Mouse (Mus musculus) adrenal gland (tissue): ENCODE data around the gene Ptprf.

Experiments
- intact Hi-C: fragments of 180-260 bp; cut with DNase I; formaldehyde crosslinking; loops from one replicate; pipeline ENCODE4 v1.15.1; 2025
- long read RNA-seq, 2 experiments: library from polyadenylated mRNA; unstranded; transcript quantifications; one replicate each; pipeline ENCODE4 v2.0.0; 2020; ENCODE audit warnings: borderline replicate concordance in 1 of 2; ENCODE audit not compliant: insufficient replicate concordance in 1 of 2

Gene Ptprf
- long read RNA-seq, experiment 1, partial matches to known transcripts: 8 of 13 reads
- long read RNA-seq, experiment 1, other reads (novel, unspliced or antisense): 5 of 13 reads
- long read RNA-seq, experiment 2, partial matches to known transcripts: 11 of 13 reads
- long read RNA-seq, experiment 2, other reads (novel, unspliced or antisense): 2 of 13 reads

GRCm38 (mm10) chr4:118291231-118291630, at the start of gene Ptprf:
Ptprf (minus strand) TSS chr4:118291405.
- intact Hi-C loops: loop anchor here (5.0 kb wide), 1 partner anchor 34 kb away; no protein-coding TSS in a partner anchor

GRCm38 (mm10) chr4:118336658-118337057, 45.5 kb upstream of the Ptprf start:
- intact Hi-C loops: no loop called here

- intact Hi-C loops: no loop called here
Observed at GRCm38 (mm10) chr4:118335991-118336390, 44.8 kb upstream of the Ptprf start.

- intact Hi-C loops: no loop called here
Observed at GRCm38 (mm10) chr4:118331777-118332176, 40.6 kb upstream of the Ptprf start.

GRCm38 (mm10) chr4:118326476-118326875, 35.3 kb upstream of the Ptprf start:
- intact Hi-C loops: no loop called here

- intact Hi-C loops: no loop called here
Observed at GRCm38 (mm10) chr4:118320636-118321035, 29.4 kb upstream of the Ptprf start.

- intact Hi-C loops: no loop called here
Observed at GRCm38 (mm10) chr4:118319706-118320344, 28.6 kb upstream of the Ptprf start.

DNA sequence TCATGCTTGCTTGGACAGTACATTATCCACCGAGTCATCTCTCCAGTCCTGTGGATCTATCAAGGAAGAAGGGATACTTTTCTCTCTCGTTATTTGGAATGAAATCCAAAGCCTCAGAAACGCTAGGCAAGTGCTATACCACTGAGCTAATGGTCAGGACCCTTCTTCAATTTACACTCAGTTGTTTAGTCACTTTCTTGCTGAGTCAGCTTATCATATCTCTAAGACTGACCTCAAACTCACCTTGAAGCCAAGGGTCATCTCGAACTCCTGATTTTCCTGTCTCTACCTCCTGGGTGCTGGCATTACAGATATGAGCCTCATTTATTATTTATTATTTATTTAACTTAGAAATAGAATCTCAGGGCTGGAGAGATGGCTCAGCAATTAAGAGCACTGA, 25.5 kb upstream of the Ptprf start:
- intact Hi-C loops: no loop called here

DNA sequence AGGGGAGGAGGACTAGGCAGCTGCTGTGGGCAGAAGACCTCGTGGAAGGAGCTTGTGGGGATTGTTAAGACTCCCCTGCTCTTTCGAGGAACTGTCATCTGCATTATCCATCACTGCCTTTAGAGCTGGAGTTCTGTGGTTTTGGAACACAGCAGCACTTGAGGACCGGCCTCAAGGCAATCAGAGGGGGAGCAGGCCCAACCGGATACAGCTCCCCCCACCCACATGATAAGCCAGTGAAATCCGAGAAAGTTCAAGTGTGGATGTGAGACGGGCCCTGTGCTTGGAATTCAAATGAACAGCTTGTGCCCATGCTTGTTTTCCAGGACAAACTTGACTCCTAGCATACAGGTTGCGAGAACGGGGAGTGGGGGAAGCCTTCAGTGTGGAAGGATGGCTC, 24.1 kb upstream of the Ptprf start:
- intact Hi-C loops: no loop called here

DNA sequence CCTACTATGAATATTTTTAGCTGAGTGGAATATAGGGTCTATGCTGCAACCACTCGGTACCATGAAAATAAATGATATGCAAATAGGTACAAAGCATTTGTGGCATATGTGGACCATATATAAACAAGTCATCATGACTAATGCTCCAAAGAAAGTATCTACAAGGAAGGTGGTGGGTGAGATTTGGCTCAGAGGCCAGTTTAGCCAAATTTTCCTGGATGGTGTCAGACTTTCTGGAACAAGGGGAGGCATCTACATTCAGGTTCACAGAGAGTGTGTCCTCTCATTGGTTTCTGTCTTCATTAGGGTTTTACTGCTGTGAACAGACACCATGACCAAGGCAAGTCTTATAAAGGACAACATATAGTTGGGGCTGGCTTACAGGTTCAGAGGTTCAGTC, 19.3 kb upstream of the Ptprf start:
- intact Hi-C loops: no loop called here

- intact Hi-C loops: no loop called here
Observed at GRCm38 (mm10) chr4:118307533-118308263, 16.5 kb upstream of the Ptprf start.

DNA sequence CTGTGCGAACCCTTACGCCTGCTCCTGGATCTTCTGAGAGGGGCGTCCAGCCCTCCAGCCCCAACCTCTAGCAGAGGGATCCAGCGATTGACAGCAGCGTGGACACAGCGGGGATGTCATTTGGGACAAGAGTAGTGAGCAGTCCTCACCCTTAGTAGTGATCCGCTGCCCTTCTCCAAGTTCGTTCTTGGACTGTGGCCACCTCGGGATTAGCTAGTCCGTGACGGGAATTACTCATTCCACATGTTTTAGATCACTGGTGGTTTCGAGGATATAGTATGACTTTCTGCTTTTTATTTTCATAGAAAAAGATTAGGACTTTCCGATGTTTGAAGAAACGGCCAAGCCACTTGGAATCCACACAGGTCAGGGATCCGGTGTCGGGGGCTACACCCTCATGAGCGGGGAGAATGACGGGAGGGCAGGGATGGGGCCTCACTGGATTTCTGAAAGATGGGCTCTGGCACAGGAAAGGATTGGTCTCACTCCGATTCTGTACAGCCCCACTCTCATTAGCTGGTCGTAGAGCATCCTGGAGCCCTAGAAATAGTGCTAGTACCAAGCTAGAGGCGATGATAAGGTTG, 15.0 kb upstream of the Ptprf start:
- intact Hi-C loops: no loop called here

DNA sequence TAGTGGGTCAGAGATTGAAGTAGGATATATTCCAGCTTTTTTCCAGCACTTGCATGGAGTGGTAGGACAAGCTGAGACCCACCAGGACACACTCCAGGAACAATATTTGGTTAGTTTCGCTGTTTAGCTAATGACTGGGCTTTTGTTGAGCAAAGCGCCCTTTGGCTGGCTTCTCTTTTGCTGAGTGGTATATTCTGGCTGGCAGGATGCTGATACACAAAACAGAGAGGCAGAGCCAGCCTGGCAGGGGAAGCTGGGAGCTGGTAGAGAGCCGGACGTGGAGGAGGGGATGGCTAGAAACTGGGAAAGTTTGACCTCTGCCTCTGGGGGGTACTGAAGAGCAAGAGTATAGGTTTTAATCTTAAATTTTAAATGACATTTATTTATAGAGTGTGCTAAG, 13.8 kb upstream of the Ptprf start:
- intact Hi-C loops: no loop called here

DNA sequence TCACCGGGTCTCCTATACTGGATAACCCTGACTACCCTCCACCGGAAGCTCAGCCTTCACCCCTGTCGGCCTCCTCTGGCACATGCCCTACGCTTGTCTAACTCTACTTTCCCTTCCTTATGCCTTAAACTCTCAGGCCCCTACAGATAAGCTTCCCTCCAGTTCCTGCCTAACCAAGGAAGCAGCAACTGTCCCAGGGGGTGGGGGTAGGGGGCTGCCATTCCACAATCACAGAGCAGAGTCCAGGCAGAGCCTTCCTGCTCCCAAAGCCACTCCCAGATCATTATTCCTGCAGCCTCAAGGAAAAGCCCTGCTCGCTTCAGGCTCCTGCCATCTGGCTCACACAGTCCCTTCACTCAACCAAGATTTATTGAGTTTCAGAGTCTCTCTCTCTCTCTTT, 6.6 kb upstream of the Ptprf start:
- intact Hi-C loops: no loop called here

DNA sequence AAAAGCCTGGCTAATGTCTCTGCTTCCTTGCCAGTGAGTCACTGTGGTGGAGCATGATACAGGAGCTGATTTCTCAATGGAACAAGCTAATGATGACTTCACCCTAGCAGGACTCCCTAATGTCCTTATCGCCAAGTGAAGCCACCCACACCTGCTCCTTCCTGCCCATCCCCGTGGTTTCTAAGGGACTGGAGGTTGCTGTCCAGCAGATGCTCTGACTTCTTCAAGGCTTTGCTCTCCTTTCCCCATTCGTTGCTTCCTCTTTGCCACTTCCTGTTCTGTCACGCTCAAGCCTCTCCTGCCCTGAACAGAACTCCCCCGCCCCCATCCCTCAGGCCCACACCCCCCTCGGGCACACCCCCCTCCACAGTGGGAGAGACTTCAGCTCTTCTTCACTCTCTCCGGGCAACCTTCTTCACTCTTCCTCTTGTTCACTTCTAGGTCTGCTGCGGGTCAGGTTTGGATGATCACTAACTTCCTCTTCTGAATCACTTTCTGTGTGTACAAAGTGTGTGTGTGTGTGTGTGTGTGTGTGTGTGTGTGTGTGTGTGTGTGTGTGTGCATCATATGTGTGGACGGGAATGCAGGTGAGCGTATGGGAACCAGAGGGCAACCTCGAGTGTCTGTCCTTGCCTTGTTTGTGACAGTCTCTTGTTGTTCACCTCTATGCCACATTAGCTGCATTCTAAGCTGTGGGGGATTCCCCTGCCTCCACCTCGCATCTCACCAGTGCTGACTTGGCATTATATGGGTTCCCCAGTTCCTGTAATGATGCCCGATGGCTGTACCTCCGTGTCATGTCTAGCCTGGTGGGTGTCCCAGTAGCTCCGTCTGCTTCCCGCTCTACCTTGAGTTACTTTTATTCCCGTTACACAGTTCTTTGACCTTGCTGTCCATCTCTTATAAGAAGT, 4.7 kb upstream of the Ptprf start:
- intact Hi-C loops: no loop called here

GRCm38 (mm10) chr4:118294811-118295210, 3.6 kb upstream of the Ptprf start:
- intact Hi-C loops: loop anchor here (5.0 kb wide), 1 partner anchor 38 kb away; no protein-coding TSS in a partner anchor

GRCm38 (mm10) chr4:118292741-118293306, 1.6 kb upstream of the Ptprf start:
- intact Hi-C loops: loop anchor here (1.0 to 5.0 kb wide), 3 partner anchors 36 to 202 kb away; no protein-coding TSS in a partner anchor

- intact Hi-C loops: loop anchor here (5.0 kb wide), 1 partner anchor 33 kb away; no protein-coding TSS in a partner anchor
Observed at GRCm38 (mm10) chr4:118290416-118291030, 682 bp downstream of the Ptprf start.

GRCm38 (mm10) chr4:118289960-118290415, 1.2 kb downstream of the Ptprf start:
- intact Hi-C loops: loop anchor here (5.0 kb wide), 1 partner anchor 33 kb away; no protein-coding TSS in a partner anchor

- intact Hi-C loops: no loop called here
Observed at GRCm38 (mm10) chr4:118289266-118289665, 1.9 kb downstream of the Ptprf start.
